Mouse (Mus musculus) bone marrow, adult 2 months (tissue): ENCODE measurements around the gene Asrgl1.

Experiments used
- CTCF ChIP-seq: fragments of 200-500 bp; IDR thresholded peaks from 2 replicates; pipeline ENCODE4 v1.5.1; 2011; ENCODE audit warnings: low read length, control low read depth; ENCODE audit not compliant: control insufficient read depth, insufficient read depth
- POLR2A ChIP-seq: fragments of 200-500 bp; IDR thresholded peaks from 2 replicates; pipeline ENCODE4 v1.6.1; 2011; ENCODE audit warnings: low read depth, mild to moderate bottlenecking, control low read depth, low read length, borderline replicate concordance; ENCODE audit not compliant: control insufficient read depth

DNA sequence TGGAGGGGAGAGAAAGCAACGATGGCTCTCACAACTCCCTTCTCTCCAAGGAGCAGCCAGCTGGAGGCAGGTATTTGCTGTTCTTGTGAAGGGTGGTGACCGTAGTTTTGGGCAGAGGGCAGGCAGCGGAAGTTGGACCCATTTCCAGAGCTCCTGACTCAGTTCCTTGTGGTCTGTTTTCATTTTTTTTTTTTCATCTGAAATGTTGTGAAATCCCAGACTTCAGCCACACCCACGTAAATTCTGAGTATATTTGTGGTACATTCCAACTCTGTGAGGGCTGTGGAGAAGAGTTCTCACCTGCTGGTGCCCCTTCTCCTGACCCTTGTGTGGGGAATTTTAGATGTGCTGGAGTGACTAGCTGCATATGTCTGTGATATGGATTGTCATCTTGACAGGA is 75.3 kb downstream of the Asrgl1 start:
- TF ChIP-seq CTCF, result no peak
- no peak for TF ChIP-seq POLR2A
